Mouse (Mus musculus): ENCODE measurements at regions not wholly inside any gene's neighbourhood (a gene's known extent, or its start where the extent isn't known, plus 50 kb on each side); places are given as distances from the start of the nearest gene placed in this dataset.

- no peak for TF ChIP-seq POLR2A (IDR thresholded peaks at IDR 0.05; ENCODE audit: low read depth, low read length)
- TF ChIP-seq CTCF (IDR thresholded peaks at IDR 0.05; ENCODE audit: borderline replicate concordance, insufficient read depth, low read length): no peak
Observed at GRCm38 (mm10) chr7:90066275-90066674, 63.7 kb upstream of the Picalm start.
